Mouse (Mus musculus) liver, postnatal 0 days (tissue): ENCODE measurements around the gene Commd3. TPM values are rescaled to one million over a fixed set of nuclear protein-coding genes. Genes with fewer than 3 reads are reported as not detected.

Experiments
- ATAC-seq: fragments of 200-750 bp; cut with Nextera tagmentation; 2 replicates; pipeline ENCODE4 v1.8.0; 2017; ENCODE audit warnings: mild to moderate bottlenecking, moderate library complexity
- DNase-seq: peaks from one replicate; pipeline ENCODE4 v3.0.0-alpha.2; 2016
- H3K27ac ChIP-seq: fragments of 300-500 bp; sonication (generic); 2 replicates; pipeline ENCODE4 v1.5.1; 2014; ENCODE audit warnings: antibody characterized with exemption, moderate library complexity, mild to moderate bottlenecking, low read depth
- H3K27me3 ChIP-seq: fragments of 300-500 bp; sonication (generic); 2 replicates; pipeline ENCODE4 v1.6.1; 2014; ENCODE audit warnings: low read length, control low read depth, mixed read lengths; ENCODE audit not compliant: insufficient read depth
- H3K36me3 ChIP-seq: fragments of 300-500 bp; sonication (generic); replicated peaks from 2 replicates; pipeline ENCODE4 v1.6.1; 2014; ENCODE audit warnings: mild to moderate bottlenecking, control low read depth, low read length, moderate library complexity, mixed read lengths; ENCODE audit not compliant: insufficient read depth
- H3K4me1 ChIP-seq: fragments of 300-500 bp; sonication (generic); 2 replicates; pipeline ENCODE4 v1.6.1; 2014; ENCODE audit warnings: antibody characterized with exemption, mild to moderate bottlenecking, control low read depth; ENCODE audit not compliant: insufficient read depth
- H3K4me2 ChIP-seq: fragments of 300-500 bp; sonication (generic); 2 replicates; pipeline ENCODE4 v1.6.1; 2014; ENCODE audit warnings: low read depth, mild to moderate bottlenecking, low read length, moderate library complexity, mixed read lengths
- H3K4me3 ChIP-seq: fragments of 300-500 bp; sonication (generic); 2 replicates; pipeline ENCODE4 v1.5.1; 2014; ENCODE audit warnings: low read depth, low read length
- H3K9ac ChIP-seq: fragments of 300-500 bp; sonication (generic); replicated peaks from 2 replicates; pipeline ENCODE4 v1.6.1; 2014; ENCODE audit warnings: mild to moderate bottlenecking, moderate library complexity
- H3K9me3 ChIP-seq: fragments of 300-500 bp; sonication (generic); 2 replicates; pipeline ENCODE4 v1.6.1; 2016; ENCODE audit warnings: mild to moderate bottlenecking, control low read depth, low read length, mixed read lengths
- CTCF ChIP-seq: sonication (generic); IDR thresholded peaks from 2 replicates; pipeline ENCODE4 v1.5.1; 2016; ENCODE audit warnings: antibody characterized with exemption, low read depth
- EP300 ChIP-seq: IDR thresholded peaks from 2 replicates; pipeline ENCODE4 v1.6.1; 2016; ENCODE audit warnings: antibody characterized with exemption, low read depth, mild to moderate bottlenecking
- WGBS: fragments of 180-500 bp; shearing (Covaris S2); extraction: QIAGEN DNeasy Blood & Tissue Kit; methylation state at CpG from one replicate; pipeline ENCODE4 v1.1.7; 2014; ENCODE audit not compliant: insufficient replicate concordance; 5-methylcytosine and 5-hydroxymethylcytosine counted together
- polyA plus RNA-seq: library from polyadenylated mRNA; unstranded; fragments of >200 nt; fragmentation: Nextera tagmentation; extraction: Ambion mirVana; gene quantifications from 2 replicates; pipeline ENCODE4 v1.2.1, GENCODE M21; 2015

Gene Commd3
- polyA plus RNA-seq, 1 experiment from 2014 or later = 115 TPM

DNA sequence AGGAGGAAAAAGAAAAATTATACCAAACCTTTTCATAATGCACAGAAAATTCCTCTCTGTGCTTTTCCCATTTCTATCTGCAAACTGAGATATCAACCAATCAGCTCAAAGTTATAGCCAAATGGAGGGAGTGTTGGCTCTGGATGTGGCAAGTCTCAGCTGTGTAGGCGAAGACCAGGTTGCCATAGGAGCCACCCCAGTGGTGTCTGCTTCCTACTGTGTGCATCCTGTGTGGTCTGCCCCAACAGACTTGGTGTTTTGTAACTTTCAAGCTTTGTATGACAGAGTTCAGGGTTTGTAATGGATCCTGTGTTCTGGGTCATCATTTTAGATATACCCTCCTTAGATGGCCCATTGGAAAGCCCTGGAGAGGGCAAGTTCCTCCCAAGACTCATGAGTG, 52.3 kb downstream of the Commd3 start:
- Histone ChIP-seq H3K27me3 (no peaks in the 10 kb centered on the region), H3K4me3 (no peak overlapping the region), H3K4me2 (no peak overlapping the region), H3K9ac (no peak overlapping the region), H3K9me3 (no peaks in the 10 kb centered on the region), H3K36me3 (no peaks in the 10 kb centered on the region), H3K4me1 (no peaks in the 10 kb centered on the region), H3K27ac (no peak overlapping the region)
- no peak for DNase-seq
- no peak for ATAC-seq
- TF ChIP-seq CTCF (no peak), EP300 (no peak)
- 54% methylated on average over 1 of the region's 1 CpGs for WGBS

Other genes with a start within 250 kb of the Commd3 start
- gene Bmi1, start 4.6 kb downstream of the Commd3 start, polyA plus RNA-seq = 5.1 and 5.7 TPM in 2 replicates
- not detected in 2 replicates for gene Spag6, start 21.6 kb downstream of the Commd3 start, polyA plus RNA-seq